Mouse (Mus musculus) leukemia stem cell, adult 10-12 weeks (primary cell): ENCODE results near the gene Strbp. TPM values are rescaled to one million over a fixed set of nuclear protein-coding genes. Genes with fewer than 3 reads are reported as not detected.

Experiments used
- polyA plus RNA-seq: library from polyadenylated mRNA; stranded (reverse); fragments of >175 nt; gene quantifications from 2 replicates; pipeline ENCODE4 v1.2.3, GENCODE M21; 2012; ENCODE audit warnings: low replicate concordance

The Strbp gene
- polyA plus RNA-seq: 10.0 and 10.2 TPM in 2 replicates

GRCm38 (mm10) chr2:37703230-37703954 is at the start of gene Strbp:
TSS of gene Strbp (minus strand) at chr2:37703859.

GRCm38 (mm10) chr2:37516030-37516710 is 187.5 kb downstream of the Strbp start, which contains the start of gene Gpr21:
TSS of gene Gpr21 (plus strand) at chr2:37516332.

DNA sequence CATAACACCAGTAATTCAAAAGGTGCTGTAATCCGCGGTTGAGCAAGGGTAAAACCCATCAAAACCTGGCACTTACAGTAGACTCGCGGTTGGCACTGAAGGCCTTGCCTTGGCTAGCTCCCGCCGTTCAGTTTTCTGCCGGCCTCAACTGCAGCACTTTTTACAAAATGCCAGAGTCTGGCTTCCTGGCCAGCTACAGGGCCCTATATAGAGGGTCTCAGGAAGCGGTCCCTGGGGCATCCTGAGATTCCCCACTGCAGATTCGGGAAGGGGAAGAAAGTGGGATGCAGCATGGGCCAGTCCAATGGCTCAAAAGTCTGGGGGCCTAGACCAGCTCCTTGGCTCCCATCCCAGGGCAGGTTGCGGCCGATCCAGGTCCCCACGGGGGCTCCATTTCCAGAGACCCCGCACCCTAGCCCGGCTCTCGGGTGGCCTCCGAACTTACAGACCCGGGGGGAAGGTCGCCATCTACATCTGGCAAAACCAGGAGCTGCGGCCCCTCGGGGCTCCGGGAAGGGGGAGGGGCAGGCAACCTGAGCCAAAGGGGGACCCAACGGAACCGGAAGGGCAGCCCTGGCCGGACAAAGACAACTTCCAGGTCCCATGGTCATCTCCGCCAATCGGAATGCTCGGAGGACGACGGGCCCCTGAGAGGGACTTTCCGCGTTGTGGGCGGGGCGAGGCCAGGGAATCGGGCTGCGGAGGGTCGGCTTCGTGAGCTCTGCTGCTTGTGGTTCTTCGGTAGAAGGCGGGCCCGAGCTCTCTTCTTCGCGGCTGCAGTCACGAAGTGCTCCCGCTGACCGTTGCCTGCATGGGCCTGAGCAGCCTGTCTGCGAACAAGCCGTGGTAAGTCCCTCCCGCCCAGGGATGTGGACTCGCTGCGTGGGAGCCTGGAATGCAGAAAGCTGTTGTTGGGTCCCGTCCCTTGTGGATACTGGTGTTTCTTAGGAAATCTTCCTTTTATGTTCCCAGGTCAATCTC is 260.8 kb downstream of the Strbp start, which contains the start of the genes Zbtb26, Zbtb6 and Rabgap1:
Zbtb26 (minus strand) TSS at position 525 of the 981 bp plus-strand sequence.
Zbtb6 (minus strand) TSS at position 561 of the 981 bp plus-strand sequence.
Rabgap1 (plus strand) TSS at position 669 of the 981 bp plus-strand sequence.

Other genes starting within 250 kb of the Strbp start
- gene Gpr21, start 187.5 kb downstream of the Strbp start, polyA plus RNA-seq: not detected in 2 replicates
- 0.05 and 0.23 TPM in 2 replicates for gene Crb2, start 72.4 kb upstream of the Strbp start, polyA plus RNA-seq